Mouse (Mus musculus): ENCODE results near the gene Efcab12. TPM values are rescaled to one million over a fixed set of nuclear protein-coding genes. Genes with fewer than 3 reads are reported as not detected.
"Not testable (repeated sequence)": the region's sequence is repeated elsewhere in the genome, so short reads cannot be mapped to it uniquely, and the experiment has no call there.

Efcab12 gene
- total and polyA plus RNA-seq, 3 experiments: 0.04 to 0.54 (median 0.12) TPM

DNA sequence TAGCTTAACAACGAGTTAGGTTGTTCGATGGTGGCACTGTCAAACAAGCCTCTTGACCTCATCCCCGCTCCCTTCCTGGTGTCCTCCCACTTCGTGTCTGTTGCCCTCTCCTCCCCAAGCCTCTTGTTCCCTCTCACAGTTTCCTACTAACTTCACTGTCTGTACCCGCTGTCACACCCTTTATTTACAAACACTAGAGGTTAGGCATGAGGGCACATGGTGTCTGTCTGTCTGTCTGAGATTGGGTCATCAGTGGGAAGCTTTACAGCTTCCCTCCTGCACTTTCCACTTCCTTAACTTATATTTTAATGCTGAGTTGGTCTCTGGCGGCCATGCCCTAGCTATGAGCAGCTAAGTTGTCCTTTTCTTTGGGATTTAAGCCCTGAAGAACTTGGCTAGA, 41.5 kb upstream of the Efcab12 start:
- in situ Hi-C loops (cut with MboI; ENCODE audit: low pct_ligation_motif_present, low pct_unique_long_range_greater_than_20kb, low sequenced_read_pairs): no loop called here
- Histone ChIP-seq H3K4me3 (replicated peaks in 1 of 3; ENCODE audit: low read depth in 2 of 3, low read length in 2 of 3, poor library complexity in 1 of 3) (no peak overlapping the region), H3K9me3 (replicated peaks; ENCODE audit: low read length) (no peaks in the 10 kb centered on the region), H3K36me3 (replicated peaks in 1 of 2; ENCODE audit: control insufficient read depth in 1 of 2, insufficient read depth in 1 of 2, low read length in 1 of 2) (peaks cover 4 to 50% of the 10 kb centered on the region in 2 experiments), H3K27me3 (replicated peaks) (no peaks in the 10 kb centered on the region), H3K27ac (ENCODE audit: insufficient read depth, low read depth) (no peak overlapping the region), H3K4me1 (ENCODE audit: control insufficient read depth in 1 of 2, insufficient read depth in 2 of 2) (peaks cover 0 to 6% of the 10 kb centered on the region in 2 experiments; a peak in 1 of 4 replicates), H3K9ac (ENCODE audit: insufficient read depth, low read depth) (no peak overlapping the region), H3K79me2 (replicated peaks; ENCODE audit: control insufficient read depth, extremely low read depth, insufficient read depth, poor library complexity, severe bottlenecking) (no peaks in the 10 kb centered on the region), H3K4me2 (ENCODE audit: insufficient read depth, low read depth, poor library complexity, severe bottlenecking) (no peak overlapping the region)
- dilution Hi-C loops (cut with MboI; ENCODE audit: extremely low pct_ligation_motif_present, extremely low pct_unique_long_range_greater_than_20kb, low sequenced_read_pairs): no loop called here
- DNase-seq (ENCODE audit: extremely low read depth): no peak
- TF ChIP-seq JUN (IDR thresholded peaks at IDR 0.05; ENCODE audit: insufficient read depth, low read depth, low read length): no peak
- no peak for TF ChIP-seq ZMIZ1 (IDR thresholded peaks at IDR 0.05; ENCODE audit: low read depth, low read length)
- no peak for TF ChIP-seq CHD2 (IDR thresholded peaks at IDR 0.05; ENCODE audit: low read length)

DNA sequence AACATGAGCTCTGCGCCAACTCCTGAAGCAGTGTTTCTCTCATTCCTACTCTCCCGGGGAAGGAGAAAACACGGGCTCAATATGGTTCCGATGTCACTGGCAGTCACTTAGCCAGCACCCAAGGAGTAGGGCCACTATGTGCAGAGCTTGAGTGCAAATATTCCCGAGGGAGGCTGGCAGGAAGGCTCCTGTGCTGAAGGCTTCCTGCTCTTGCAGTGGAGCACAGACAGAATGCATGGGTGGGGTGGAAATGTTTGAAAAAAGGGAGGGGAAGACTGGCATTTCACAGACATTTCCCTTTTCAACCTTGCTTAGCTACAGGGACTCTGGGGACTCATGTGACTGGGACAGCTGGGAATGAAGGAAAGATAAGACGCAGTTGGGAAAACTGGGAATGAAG, 40.5 kb upstream of the Efcab12 start:
- H3K36me3 ChIP-seq (replicated peaks in 1 of 2; ENCODE audit: control insufficient read depth in 1 of 2, insufficient read depth in 1 of 2, low read length in 1 of 2): peaks cover 4 to 42% of the 10 kb centered on the region in 2 experiments
- no peak overlapping the region for H3K9ac ChIP-seq (ENCODE audit: insufficient read depth, low read depth)
- no peak overlapping the region for H3K27ac ChIP-seq (ENCODE audit: insufficient read depth, low read depth)
- H3K27me3 ChIP-seq (replicated peaks): no peaks in the 10 kb centered on the region
- in situ Hi-C loops (cut with MboI; ENCODE audit: low pct_ligation_motif_present, low pct_unique_long_range_greater_than_20kb, low sequenced_read_pairs) (no loop called here), dilution Hi-C loops (cut with MboI; ENCODE audit: extremely low pct_ligation_motif_present, extremely low pct_unique_long_range_greater_than_20kb, low sequenced_read_pairs) (no loop called here)
- H3K9me3 ChIP-seq (replicated peaks; ENCODE audit: low read length): no peaks in the 10 kb centered on the region
- peaks cover 0 to 6% of the 10 kb centered on the region in 2 experiments; a peak in 1 of 4 replicates for H3K4me1 ChIP-seq (ENCODE audit: control insufficient read depth in 1 of 2, insufficient read depth in 2 of 2)
- H3K4me2 ChIP-seq (ENCODE audit: insufficient read depth, low read depth, poor library complexity, severe bottlenecking): no peak overlapping the region
- H3K79me2 ChIP-seq (replicated peaks; ENCODE audit: control insufficient read depth, extremely low read depth, insufficient read depth, poor library complexity, severe bottlenecking): no peaks in the 10 kb centered on the region
- no peak for TF ChIP-seq RCOR1 (conservative IDR thresholded peaks at IDR 0.05; ENCODE audit: low read depth, low read length)
- no peak for TF ChIP-seq ETS1 (conservative IDR thresholded peaks at IDR 0.05; ENCODE audit: low read depth, low read length)
- no peak for TF ChIP-seq USF2 (conservative IDR thresholded peaks at IDR 0.05; ENCODE audit: low read depth, low read length)
- TF ChIP-seq EP300 (IDR thresholded peaks at IDR 0.05; ENCODE audit: low read length): no peak
- TF ChIP-seq JUND (conservative IDR thresholded peaks at IDR 0.05; ENCODE audit: low read depth, low read length): no peak
- no peak for TF ChIP-seq ZMIZ1 (IDR thresholded peaks at IDR 0.05; ENCODE audit: low read depth, low read length)
- TF ChIP-seq MYC (IDR thresholded peaks at IDR 0.05; ENCODE audit: low read depth, low read length): no peak
- TF ChIP-seq SIN3A (IDR thresholded peaks at IDR 0.05; ENCODE audit: low read length): no peak
- no peak for TF ChIP-seq E2F4 (IDR thresholded peaks at IDR 0.05; ENCODE audit: insufficient replicate concordance, low read depth, low read length)
- no peak for TF ChIP-seq CHD2 (IDR thresholded peaks at IDR 0.05; ENCODE audit: low read length)
- H3K4me3 ChIP-seq (replicated peaks in 1 of 3; ENCODE audit: low read depth in 2 of 3, low read length in 2 of 3, poor library complexity in 1 of 3): no peak overlapping the region
- no peak for DNase-seq (ENCODE audit: extremely low read depth)

DNA sequence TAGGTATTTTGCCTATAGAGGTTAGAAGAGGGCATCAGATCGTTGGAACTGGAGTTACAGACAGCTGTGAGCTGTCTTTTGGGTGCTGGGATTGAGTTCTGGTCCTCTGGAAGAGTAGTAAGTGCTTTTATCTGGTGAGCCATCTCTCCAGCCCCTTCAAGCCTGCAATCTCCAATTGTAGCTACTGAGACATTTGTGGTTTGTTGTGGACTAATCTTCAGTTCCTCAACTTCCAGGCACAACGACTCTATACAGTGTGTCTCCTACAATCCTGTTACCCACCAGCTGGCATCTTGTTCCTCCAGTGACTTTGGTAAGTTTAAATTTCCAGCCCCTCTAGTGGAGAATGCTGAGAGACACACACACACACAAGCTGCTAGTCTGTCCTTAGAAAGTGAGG, 39.0 kb upstream of the Efcab12 start:
- DNase-seq (ENCODE audit: extremely low read depth): no peak
- Histone ChIP-seq H3K4me2 (ENCODE audit: insufficient read depth, low read depth, poor library complexity, severe bottlenecking) (no peak overlapping the region), H3K4me3 (replicated peaks in 1 of 3; ENCODE audit: low read depth in 2 of 3, low read length in 2 of 3, poor library complexity in 1 of 3) (no peak overlapping the region), H3K36me3 (replicated peaks in 1 of 2; ENCODE audit: control insufficient read depth in 1 of 2, insufficient read depth in 1 of 2, low read length in 1 of 2) (peaks cover 4 to 36% of the 10 kb centered on the region in 2 experiments), H3K79me2 (replicated peaks; ENCODE audit: control insufficient read depth, extremely low read depth, insufficient read depth, poor library complexity, severe bottlenecking) (no peaks in the 10 kb centered on the region), H3K4me1 (ENCODE audit: control insufficient read depth in 1 of 2, insufficient read depth in 2 of 2) (peaks cover 0 to 6% of the 10 kb centered on the region in 2 experiments; a peak in 1 of 4 replicates), H3K9me3 (replicated peaks; ENCODE audit: low read length) (no peaks in the 10 kb centered on the region), H3K27ac (ENCODE audit: insufficient read depth, low read depth) (no peak overlapping the region), H3K27me3 (replicated peaks) (no peaks in the 10 kb centered on the region), H3K9ac (ENCODE audit: insufficient read depth, low read depth) (no peak overlapping the region)
- dilution Hi-C loops (cut with MboI; ENCODE audit: extremely low pct_ligation_motif_present, extremely low pct_unique_long_range_greater_than_20kb, low sequenced_read_pairs): no loop called here
- no peak for TF ChIP-seq CHD1 (IDR thresholded peaks at IDR 0.05; ENCODE audit: low read depth, low read length)
- no peak for TF ChIP-seq RAD21 (IDR thresholded peaks at IDR 0.05; ENCODE audit: low read depth, low read length)
- TF ChIP-seq MAZ (IDR thresholded peaks at IDR 0.05; ENCODE audit: low read depth, low read length): no peak
- in situ Hi-C loops (cut with MboI; ENCODE audit: low pct_ligation_motif_present, low pct_unique_long_range_greater_than_20kb, low sequenced_read_pairs): no loop called here

DNA sequence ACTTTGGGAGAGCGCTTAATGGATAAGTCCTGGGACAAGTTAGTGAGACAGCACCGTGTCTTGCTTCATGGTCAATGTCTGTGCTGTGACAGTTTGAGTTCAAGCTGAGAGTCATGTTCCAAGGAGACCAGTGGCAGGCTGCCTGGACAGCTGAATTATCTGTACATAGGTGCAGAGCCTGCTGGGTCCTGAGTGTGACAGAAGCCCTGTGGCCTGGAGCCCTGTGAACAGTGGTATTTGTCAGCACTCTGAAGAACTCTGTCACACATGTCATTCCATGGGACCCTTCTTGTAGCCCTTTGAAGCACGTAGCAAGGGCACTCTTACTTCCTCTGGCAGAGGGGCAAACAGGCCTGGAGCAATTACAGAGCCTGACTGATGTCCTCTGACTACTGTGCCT, 33.1 kb upstream of the Efcab12 start:
- H3K79me2 ChIP-seq (replicated peaks; ENCODE audit: control insufficient read depth, extremely low read depth, insufficient read depth, poor library complexity, severe bottlenecking); H3K4me2 ChIP-seq (ENCODE audit: insufficient read depth, low read depth, poor library complexity, severe bottlenecking); H3K9me3 ChIP-seq (replicated peaks; ENCODE audit: low read length); H3K27ac ChIP-seq (ENCODE audit: insufficient read depth, low read depth); H3K9ac ChIP-seq (ENCODE audit: insufficient read depth, low read depth); H3K4me1 ChIP-seq (ENCODE audit: control insufficient read depth in 1 of 2, insufficient read depth in 2 of 2); in situ Hi-C loops (cut with MboI; ENCODE audit: low pct_ligation_motif_present, low pct_unique_long_range_greater_than_20kb, low sequenced_read_pairs); dilution Hi-C loops (cut with MboI; ENCODE audit: extremely low pct_ligation_motif_present, extremely low pct_unique_long_range_greater_than_20kb, low sequenced_read_pairs); H3K27me3 ChIP-seq (replicated peaks); H3K4me3 ChIP-seq (replicated peaks in 1 of 3; ENCODE audit: low read depth in 2 of 3, low read length in 2 of 3, poor library complexity in 1 of 3); H3K36me3 ChIP-seq (replicated peaks in 1 of 2; ENCODE audit: control insufficient read depth in 1 of 2, insufficient read depth in 1 of 2, low read length in 1 of 2); DNase-seq (ENCODE audit: extremely low read depth): not testable (repeated sequence)

All from CH12.LX (cell line).